Mouse (Mus musculus) forelimb bud, embryonic 11.5 days (tissue): ENCODE measurements at regions not wholly inside any gene's neighbourhood (a gene's known extent, or its start where the extent isn't known, plus 50 kb on each side); places are given as distances from the start of the nearest gene placed in this dataset.

ENCODE experiments used
- DNase-seq: peaks from one replicate; pipeline ENCODE4 v3.0.0-alpha.2; 2012; ENCODE audit warnings: low read depth, low spot score

DNA sequence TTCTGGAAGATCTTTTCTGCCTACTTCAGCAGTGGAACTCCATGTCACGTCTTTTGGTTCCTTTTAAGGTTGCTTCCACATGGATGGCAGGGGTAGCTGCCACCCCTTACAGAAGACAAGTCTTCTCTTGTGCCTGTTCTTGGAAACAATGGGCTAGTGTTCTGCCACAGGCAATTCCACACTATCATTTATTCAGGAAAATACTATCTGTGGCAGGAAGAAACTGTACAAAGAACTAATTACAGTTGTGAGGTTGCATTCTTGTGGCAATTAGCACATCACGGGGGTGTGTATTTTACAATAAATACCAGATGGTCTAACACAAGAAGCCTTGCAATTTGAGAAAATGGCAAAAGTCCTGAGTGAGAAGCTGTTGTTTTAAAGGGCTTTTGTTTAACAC, 489.8 kb downstream of the Ccdc50 start:
- peak; percentile 18 for DNase-seq

- DNase-seq: no peak
Observed at GRCm38 (mm10) chr16:27878950-27879349, 490.3 kb downstream of the Ccdc50 start.

DNA sequence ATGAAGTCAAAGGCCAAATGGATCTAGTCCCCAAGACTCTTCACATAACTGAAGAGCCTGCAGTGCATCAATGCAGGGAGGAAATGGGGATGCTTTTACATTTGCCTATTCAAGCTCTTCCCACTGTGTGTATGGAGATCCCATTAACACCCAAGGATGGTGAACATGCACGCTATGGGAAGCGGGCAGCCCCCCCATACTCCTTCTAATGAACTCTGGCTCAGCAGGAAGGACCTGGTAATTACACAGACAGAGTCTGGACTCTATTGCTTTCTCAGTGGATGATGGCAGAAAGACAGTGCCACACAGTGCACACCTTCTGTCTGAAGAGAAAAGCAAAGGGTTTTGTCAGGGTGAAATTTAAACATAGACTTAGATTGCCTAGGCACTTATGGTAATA, 495.7 kb downstream of the Ccdc50 start:
- DNase-seq: peak; percentile 28

DNA sequence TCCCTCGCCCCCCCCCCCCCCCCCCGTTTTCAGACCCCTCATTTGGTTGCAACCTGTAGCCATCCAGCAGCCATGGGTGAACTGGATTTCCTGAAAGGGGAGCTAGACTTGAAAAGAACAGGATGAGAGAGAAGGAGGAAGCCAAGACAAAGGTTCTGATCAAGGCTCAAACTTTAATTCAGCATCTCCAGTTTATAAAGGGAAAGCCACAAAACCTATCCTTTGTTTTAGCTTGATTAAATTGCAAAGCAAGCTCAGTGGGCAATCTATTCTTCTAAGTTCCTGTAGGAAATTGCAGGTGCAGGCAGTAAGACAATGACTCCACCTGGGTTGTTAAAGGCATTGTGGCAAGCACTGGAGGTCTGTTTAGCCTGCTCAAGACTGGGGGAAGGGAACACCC, 517.4 kb downstream of the Ccdc50 start:
- no peak for DNase-seq

DNA sequence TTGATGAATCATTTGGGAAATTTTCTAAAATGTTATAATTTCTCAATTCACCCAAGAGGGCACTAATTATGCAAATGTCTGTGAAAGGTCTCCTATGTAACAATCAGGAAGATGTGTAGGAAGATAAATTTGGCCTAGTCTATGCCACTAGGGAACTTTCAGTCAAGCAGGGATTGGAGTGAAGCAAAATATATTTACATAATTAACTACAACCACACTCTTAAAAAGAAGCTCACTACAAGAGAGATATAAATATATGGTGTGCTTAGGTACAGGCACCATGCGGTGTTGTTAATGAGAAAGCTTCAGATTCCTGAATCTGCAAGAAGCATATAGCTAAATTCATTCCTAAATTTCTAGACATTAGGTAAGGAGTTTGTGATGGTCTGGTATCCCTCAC, 526.8 kb downstream of the Ccdc50 start:
- DNase-seq: no peak

DNA sequence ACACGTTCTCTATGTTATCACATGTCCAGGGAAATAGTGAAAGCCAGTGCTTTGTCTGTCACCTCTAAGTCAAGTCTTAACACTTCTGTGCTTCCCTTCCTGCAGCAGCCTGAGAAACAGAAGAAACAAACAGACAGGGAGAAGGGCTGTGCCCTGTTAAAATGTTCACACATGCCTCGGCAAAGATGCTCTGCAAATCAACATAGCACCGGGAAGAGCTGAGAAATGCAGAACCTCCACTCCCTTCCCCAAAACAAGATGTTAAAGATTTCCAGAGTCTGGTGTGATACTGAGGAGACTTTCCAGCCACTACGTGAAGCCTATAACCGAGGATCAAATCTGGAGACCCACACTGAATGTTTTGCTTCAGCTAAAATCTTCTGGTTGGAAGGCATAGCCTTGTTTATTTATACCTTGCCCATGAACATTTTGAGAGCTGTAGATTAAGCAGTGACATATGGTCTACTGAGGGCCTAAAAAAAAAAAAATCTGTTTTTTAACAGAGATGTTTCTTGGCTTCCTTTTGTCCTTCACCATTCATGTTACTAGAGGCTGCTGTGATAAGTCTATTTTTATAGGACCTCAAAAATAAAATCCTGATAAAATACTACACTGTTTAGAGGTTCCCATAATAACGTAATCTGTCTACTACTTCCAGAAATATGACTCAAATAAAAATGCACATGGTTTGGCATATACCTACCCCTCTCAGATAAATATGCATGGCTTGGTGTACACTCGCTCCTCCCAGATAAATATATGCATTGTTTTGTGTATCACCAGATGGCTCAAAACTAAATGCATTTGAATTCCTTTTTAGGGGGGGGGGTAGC, 537.1 kb downstream of the Ccdc50 start:
- DNase-seq: no peak

DNA sequence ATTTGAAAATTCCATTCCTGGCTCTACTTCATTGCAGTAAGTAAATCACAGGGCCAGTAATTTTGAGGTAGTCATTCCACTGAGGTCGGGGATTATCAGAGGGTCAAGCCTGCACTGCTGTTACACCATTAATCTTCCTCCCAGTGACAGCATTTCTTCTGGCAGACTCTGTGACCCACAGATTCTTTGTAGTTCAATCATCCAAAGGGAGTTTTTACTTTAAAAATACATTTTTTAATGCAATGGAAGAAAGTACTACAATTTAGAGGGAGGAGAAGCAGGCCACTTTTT, 537.6 kb downstream of the Ccdc50 start:
- DNase-seq: peak; percentile 40

DNA sequence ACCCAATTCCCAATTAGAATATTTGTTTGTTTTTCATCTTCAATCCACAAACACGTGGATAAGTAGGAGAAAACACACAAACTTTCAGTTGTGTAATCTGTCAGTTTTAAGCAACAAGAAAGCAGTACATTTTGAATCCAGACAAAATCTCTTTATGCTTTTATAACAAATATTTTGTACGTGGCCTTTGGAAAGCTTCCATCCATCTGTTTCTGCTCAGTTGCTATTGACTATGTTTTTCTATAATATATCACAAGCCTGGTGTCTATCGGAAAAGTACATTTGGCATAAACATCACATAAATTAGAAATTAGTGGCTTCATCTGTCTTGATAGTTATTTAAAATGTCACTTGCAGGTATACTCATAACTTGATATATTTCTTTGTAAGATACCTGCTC, 560.6 kb downstream of the Ccdc50 start:
- DNase-seq: no peak

GRCm38 (mm10) chr16:27949811-27950210, 561.1 kb downstream of the Ccdc50 start:
- no peak for DNase-seq

DNA sequence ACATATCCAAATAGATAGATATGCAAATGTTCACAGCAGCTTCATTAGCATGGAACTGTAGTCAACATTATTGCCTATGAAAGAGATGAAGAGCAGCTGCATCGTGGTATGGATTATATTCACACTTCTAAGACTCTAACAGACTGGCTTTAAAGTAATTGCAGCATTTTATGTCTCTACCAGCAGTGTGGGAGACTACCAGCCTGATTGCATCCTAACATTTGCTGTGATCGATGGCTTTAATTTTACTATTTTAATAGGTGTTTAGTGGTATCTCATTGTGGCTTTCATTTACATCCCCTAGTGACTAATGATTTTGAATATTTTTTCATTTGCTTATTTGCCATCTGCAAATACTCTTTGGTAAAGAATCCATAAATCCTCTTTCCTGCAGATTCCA, 574.1 kb downstream of the Ccdc50 start:
- no peak for DNase-seq

GRCm38 (mm10) chr16:27978730-27979440, 590.2 kb downstream of the Ccdc50 start:
- DNase-seq: no peak

GRCm38 (mm10) chr16:28015276-28015897, 626.7 kb downstream of the Ccdc50 start:
- no peak for DNase-seq

DNA sequence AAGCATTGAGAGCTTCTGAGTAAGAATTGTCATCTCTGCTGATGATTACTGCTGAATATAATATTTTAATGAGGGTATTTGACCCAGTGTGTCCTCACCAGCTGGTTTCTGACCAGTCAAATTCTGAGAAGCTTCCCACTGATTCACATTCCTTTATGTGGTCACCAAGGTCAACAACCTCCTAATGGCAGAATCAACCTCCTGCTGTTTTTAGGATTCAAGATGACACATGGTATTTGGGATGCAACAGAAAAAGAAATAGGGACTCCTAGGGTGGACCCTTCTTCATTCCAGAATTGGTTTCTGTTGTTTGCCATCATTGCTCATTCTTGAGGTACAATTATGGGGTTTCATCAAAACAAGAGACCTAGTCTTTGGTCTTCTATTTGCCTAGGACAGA, 629.6 kb downstream of the Ccdc50 start:
- no peak for DNase-seq

DNA sequence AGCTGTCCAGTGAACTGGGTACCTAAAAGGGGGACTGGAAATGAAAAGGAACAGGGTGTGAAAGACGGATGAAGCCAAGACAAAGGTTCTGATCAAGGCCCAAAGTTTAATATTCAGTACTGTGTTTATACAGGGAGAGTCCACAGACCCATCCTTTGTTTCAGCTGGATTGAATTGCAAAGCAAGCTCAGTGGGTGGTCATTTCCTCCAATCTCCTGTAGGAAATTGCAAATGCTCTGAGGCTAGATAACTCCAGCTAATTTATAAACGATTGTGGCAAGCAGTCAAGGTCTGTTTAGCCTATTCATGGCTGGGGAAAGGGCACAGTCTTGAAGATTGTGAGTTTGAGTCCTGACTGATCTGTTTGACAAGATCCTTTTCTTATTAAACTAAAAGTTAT, 650.3 kb downstream of the Ccdc50 start:
- DNase-seq: no peak

DNA sequence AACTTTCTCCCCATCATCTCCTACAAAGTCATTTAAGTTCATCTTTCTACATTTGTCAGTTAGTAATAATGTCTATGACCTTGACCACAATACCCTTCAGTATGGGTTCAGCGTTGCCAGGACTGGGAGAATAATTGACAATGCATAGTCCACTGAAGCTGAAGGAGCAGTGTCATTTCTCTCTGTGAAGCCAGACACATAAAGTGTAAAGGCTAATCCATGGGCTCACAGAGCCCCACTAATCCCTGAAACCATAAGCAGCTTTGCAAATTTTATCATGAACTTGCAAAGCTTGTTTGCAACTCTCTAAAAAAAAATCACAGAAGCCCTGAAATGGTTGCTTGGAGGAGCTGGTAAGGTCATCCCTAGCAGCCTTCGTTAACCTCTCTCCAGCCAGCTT, 654.4 kb downstream of the Ccdc50 start:
- no peak for DNase-seq

GRCm38 (mm10) chr16:28064785-28065301, 676.2 kb downstream of the Ccdc50 start:
- DNase-seq: no peak

DNA sequence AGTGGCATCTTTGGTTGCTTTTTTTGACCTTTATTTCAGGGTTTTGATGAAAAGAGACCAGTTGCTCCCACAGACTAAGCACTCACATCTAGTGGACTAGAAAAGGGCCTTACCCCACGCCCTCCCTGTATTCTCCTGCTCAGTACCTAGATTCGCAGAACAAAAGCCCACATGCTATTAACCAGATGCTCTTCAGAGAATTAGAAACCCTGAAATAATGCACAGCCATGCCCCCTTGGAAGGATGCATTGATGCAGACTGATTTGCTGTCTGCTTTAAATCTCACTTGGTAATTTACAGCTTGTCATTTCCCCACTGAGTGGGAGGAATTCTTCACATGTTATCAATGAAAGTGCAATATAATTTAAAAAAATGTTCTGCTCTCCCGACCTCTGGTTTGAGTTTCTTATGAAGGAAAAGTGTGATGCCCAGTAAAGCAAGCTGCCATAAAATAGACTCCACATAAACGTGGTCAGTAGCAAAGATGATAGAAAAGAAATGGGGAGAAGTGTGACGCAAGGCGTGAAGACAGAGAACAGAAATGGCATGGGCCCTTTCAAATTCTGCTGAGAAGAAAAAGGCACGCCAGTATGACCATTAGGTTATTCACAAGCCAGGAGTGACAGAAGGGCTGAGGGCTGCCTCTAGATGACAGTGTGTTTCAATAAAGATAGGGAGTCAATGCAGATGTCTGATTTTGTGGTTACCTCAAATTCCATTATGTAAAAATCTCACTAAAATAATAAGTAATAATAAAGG, 669.8 kb downstream of the Fgf12 start:
- DNase-seq: no peak

GRCm38 (mm10) chr16:28089489-28090134, 663.3 kb downstream of the Fgf12 start:
- no peak for DNase-seq

DNA sequence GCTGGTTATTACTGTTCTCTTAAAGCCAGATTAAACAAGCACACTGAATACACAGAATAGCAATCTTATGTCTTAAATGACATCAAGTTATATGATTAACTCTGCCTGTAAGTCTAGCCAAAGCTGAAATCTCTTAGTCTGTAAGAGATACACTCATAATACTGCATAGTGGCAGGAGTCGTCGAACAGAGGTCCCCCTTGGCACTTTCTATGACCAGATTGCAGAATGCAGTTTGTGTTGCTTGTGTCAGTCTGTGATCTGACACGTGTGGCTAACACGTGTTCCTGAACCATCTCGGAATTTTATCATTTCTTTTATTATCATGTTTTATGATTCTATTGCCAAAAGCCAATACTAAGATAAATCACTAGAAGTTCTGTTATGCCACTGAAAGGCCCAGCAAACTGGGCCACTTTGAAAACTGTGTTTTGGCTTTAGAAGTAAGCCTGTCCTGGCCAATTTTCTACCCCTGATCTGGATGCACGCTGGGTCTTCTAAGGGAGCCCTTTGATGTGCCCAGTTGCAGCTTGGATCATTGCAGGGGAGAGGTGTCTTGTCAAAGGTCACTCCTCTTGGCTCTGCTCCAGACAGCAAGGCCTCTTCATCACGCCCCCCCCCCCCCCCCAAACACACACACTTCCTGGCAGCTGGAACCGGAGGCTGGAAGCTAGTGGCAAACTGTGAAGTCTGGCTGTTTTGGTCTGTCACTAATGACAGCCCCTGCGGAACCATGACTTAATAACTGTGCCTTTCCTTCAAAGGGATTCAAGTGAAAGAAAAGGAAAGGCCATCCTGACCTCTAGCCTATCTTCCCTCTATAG, 648.4 kb downstream of the Fgf12 start:
- DNase-seq: no peak

GRCm38 (mm10) chr16:28105085-28105484, 647.8 kb downstream of the Fgf12 start:
- DNase-seq: no peak

DNA sequence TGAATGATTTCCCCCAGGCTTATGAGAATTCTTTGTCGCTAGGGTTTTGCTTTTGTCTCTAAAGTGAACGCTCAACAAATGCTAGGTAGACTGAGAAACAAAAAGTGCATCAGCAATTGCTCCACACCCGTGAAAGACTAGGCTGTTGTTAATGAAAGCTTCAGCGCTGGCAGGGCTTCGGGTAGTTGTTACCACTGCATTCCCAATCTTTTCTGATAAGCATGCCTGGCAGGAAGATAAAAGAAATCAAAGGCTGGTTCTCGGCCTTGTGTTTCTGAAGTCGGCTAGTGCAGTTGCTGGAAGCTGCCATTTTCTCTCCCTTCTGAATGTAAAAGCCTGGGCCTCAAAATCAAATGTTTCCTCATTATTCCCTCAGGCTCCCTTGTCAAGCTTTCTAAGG, 647.0 kb downstream of the Fgf12 start:
- no peak for DNase-seq
